Mouse (Mus musculus) spleen, adult 2 months (tissue): ENCODE measurements around the gene Qrich2.

Experiments used
- CTCF ChIP-seq: fragments of 200-500 bp; IDR thresholded peaks from 2 replicates; pipeline ENCODE4 v1.5.1; 2011; ENCODE audit warnings: mild to moderate bottlenecking, inconsistent platforms; ENCODE audit not compliant: insufficient read depth, insufficient read length, insufficient replicate concordance; ENCODE audit errors: extremely low read depth
- POLR2A ChIP-seq: fragments of 200-500 bp; IDR thresholded peaks from 2 replicates; pipeline ENCODE4 v1.6.1; 2011; ENCODE audit warnings: low read depth, low read length, inconsistent platforms

DNA sequence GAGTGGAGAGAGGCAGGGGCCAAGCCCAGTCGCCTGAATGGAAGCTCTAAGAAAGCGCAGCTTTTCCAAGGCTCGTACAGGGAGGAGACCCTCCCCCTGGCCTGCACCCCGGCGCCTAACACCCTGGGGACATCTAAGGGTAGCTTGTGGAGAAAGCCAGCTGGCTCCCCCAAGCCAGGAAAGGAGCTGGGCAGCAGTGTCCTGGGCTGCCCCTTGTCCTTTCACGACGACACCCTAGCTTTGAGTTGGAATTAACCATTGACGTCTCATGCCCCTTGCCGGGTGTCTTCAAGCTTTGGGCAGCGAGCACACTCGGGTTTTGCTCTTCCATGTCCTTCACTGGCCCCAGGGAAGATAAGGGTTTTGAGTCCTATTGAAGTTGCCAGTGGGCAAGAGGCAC lies 28.5 kb downstream of the Qrich2 start:
- TF ChIP-seq CTCF (no peak), POLR2A (no peak)
